Mouse (Mus musculus): ENCODE measurements around the gene Msln. TPM values are rescaled to one million over a fixed set of nuclear protein-coding genes. Genes with fewer than 3 reads are reported as not detected.
A peak's percentile ranks its signal among the peaks of the same experiment; 100 is the strongest.

Gene Msln
- total RNA-seq (2021) = under 1 TPM in 1 of 2 experiments, not detected in 1; 0.74 TPM
- long read RNA-seq, experiment 1 = 0 reads
- long read RNA-seq, experiment 2 = 0 reads

DNA sequence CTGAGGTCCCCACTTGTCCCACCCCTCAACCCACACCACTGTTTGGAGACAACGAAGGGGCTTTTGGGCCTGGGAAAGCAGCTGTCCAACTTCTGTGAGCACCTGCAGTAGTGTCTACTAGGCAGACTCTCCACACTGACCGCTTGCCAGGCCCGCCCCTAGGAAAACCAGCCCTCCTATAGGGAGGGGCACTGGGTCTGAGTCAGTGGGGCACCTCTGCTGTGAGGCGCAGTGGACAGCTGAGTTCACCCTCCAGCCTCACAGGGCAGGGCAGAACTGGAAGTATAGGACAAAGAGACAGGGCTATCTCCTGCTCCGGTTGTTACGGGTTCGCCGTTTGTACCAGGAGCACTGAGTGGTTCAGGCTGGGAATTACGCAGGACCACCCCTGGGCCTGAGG is at the start of gene Msln:
Msln (minus strand) TSS at position 138 of the 400 bp plus-strand sequence.
- intact Hi-C loops (cut with DNase I; ENCODE audit: low total_unique reads) = no loop called here
- no peak for DNase-seq

- intact Hi-C loops (cut with DNase I; ENCODE audit: low total_unique reads) = loop anchor here (2.0 kb wide), 1 partner anchor 30 kb away; the partner anchor contains the start of gene Narfl
- peak; percentile 70 for DNase-seq
These were observed 48.8 kb upstream of the Msln start for GRCm38 (mm10) chr17:25802825-25803517.

GRCm38 (mm10) chr17:25801029-25801428 is 46.9 kb upstream of the Msln start:
- DNase-seq = peak; percentile 52

GRCm38 (mm10) chr17:25796951-25797369 is 42.8 kb upstream of the Msln start, which contains the start of gene Metrn:
Metrn (minus strand) TSS chr17:25797136.
- intact Hi-C loops (cut with DNase I; ENCODE audit: low total_unique reads) = loop anchor here (5.0 kb wide), 1 partner anchor 65 kb away; no protein-coding TSS in a partner anchor
- DNase-seq = peak; percentile 92

More at GRCm38 (mm10) chr17:25801029-25801428, 46.9 kb upstream of the Msln start:
- intact Hi-C loops (cut with DNase I; ENCODE audit: low total_unique reads) = no loop called here

GRCm38 (mm10) chr17:25796211-25796771 is 42.1 kb upstream of the Msln start:
- intact Hi-C loops (cut with DNase I; ENCODE audit: low total_unique reads) = loop anchor here (5.0 kb wide), 1 partner anchor 64 kb away; no protein-coding TSS in a partner anchor
- peak; percentile 63 for DNase-seq

- intact Hi-C loops (cut with DNase I; ENCODE audit: low total_unique reads) = loop anchor here (5.0 kb wide), 1 partner anchor 63 kb away; no protein-coding TSS in a partner anchor
- no peak for DNase-seq
These were observed 41.5 kb upstream of the Msln start, which contains the start of gene AC134908.4 for GRCm38 (mm10) chr17:25795609-25796092. AC134908.4 (minus strand) TSS chr17:25795659.

- no peak for DNase-seq
- intact Hi-C loops (cut with DNase I; ENCODE audit: low total_unique reads) = loop anchor here (5.0 kb wide), 1 partner anchor 63 kb away; no protein-coding TSS in a partner anchor
These were observed 40.8 kb upstream of the Msln start for GRCm38 (mm10) chr17:25794998-25795397.

GRCm38 (mm10) chr17:25794197-25794596 is 40.0 kb upstream of the Msln start:
- intact Hi-C loops (cut with DNase I; ENCODE audit: low total_unique reads) = no loop called here
- no peak for DNase-seq

GRCm38 (mm10) chr17:25792615-25793014 is 38.4 kb upstream of the Msln start, which contains the start of gene Fam173a:
Fam173a (minus strand) TSS chr17:25792901.
- intact Hi-C loops (cut with DNase I; ENCODE audit: low total_unique reads) = no loop called here

DNA sequence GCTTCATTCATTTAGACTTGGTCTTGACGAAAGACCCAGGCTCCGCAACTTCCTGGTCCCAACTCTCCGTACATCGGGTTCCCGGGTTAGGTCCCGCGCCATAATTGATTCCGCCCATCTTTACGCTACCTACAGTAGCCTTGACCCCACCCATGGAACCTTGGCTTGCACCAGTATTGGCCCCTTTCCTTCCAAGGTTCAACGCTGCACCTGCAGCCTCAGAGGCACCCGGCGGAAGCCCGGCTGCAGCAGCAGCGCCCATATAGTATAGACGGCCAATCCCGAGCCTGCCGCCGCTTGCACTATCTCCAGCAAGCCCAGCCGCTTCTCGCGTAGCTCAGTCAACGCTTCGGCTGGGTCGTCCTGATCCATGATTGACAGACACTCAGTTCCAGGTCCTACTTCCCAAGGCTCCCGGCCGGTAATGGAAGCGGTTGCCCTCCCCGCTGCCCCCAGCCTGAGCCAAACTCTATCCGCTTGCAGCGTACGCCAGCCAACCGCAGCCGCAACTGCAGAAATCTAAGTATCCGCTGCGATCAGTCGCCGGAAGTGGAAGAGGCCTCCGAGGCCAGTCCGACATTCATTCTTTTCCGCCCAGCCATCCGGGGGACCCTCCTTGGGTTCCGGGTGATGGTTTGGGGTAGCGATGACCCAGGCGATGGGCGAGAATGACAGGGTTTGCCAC is 37.8 kb upstream of the Msln start:
- intact Hi-C loops (cut with DNase I; ENCODE audit: low total_unique reads) = no loop called here
- peak; percentile 84 for DNase-seq

More at GRCm38 (mm10) chr17:25792615-25793014, 38.4 kb upstream of the Msln start, which contains the start of gene Fam173a:
- peak; percentile 84 for DNase-seq

DNA sequence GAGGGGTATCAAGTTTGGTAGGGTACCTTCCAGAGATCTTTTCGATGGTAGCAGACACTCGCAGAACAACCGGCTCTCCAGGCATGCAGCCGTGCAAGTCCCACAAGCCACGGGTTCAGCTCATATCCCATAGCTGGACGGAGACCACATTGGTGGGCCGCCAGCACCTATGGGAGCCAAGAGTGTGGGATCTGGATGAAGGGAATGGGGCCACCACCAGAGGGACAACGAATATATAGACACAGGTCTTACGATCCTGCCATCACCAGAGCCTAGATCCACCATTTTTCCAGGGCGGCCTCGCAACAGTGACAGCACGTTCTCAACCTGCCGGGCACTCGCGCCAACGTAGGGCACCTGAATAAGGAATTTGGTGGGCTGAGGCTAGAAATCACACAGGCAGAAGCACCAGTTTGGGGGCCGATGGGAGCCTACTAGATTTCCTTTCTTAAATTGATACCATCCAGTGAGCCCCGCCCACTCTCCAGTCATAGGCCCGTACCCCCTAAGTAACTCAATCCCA is 37.2 kb upstream of the Msln start:
- intact Hi-C loops (cut with DNase I; ENCODE audit: low total_unique reads) = no loop called here
- DNase-seq = no peak

GRCm38 (mm10) chr17:25786781-25787504 is 32.8 kb upstream of the Msln start:
- DNase-seq = no peak
- intact Hi-C loops (cut with DNase I; ENCODE audit: low total_unique reads) = no loop called here

- intact Hi-C loops (cut with DNase I; ENCODE audit: low total_unique reads) = no loop called here
These were observed 32.1 kb upstream of the Msln start, which contains the start of gene Ccdc78 for GRCm38 (mm10) chr17:25786280-25786679. Ccdc78 (plus strand) TSS chr17:25786580.

GRCm38 (mm10) chr17:25785281-25785745 is 31.1 kb upstream of the Msln start, which contains the start of gene Haghl:
Haghl (minus strand) TSS chr17:25785673.
- intact Hi-C loops (cut with DNase I; ENCODE audit: low total_unique reads) = no loop called here
- peak; percentile 95 for DNase-seq

More at GRCm38 (mm10) chr17:25786280-25786679, 32.1 kb upstream of the Msln start, which contains the start of gene Ccdc78:
- DNase-seq = no peak

- DNase-seq = no peak
- intact Hi-C loops (cut with DNase I; ENCODE audit: low total_unique reads) = no loop called here
These were observed 29.8 kb upstream of the Msln start for GRCm38 (mm10) chr17:25783861-25784574.

GRCm38 (mm10) chr17:25783086-25783485 is 28.9 kb upstream of the Msln start:
- intact Hi-C loops (cut with DNase I; ENCODE audit: low total_unique reads) = no loop called here
- DNase-seq = no peak

DNA sequence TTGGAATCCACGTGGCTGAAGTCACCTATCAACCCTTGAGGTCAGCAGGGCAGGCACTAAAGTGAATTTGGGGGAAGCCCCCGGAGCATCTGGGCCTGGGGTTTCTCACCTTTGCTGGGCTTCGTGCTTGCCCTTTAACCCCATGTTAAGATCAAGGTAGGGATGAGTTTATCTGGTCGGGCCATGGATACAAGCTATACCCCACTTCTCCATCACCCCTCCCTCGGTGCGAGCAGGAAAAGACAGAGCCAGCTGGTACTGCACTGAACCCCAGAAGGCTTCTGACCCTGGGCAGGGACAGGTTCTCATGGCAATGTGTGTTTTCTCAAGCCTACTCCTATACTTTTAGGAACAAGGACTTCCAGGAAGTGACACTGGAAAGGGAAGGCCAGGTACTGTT is 27.2 kb upstream of the Msln start:
- intact Hi-C loops (cut with DNase I; ENCODE audit: low total_unique reads) = no loop called here
- DNase-seq = no peak

- no peak for DNase-seq
- intact Hi-C loops (cut with DNase I; ENCODE audit: low total_unique reads) = no loop called here
These were observed 23.8 kb upstream of the Msln start for GRCm38 (mm10) chr17:25777948-25778347.

Data from gastrocnemius, postnatal 14 days (tissue).